Mouse (Mus musculus): ENCODE measurements at regions not wholly inside any gene's neighbourhood (a gene's known extent, or its start where the extent isn't known, plus 50 kb on each side); places are given as distances from the start of the nearest gene placed in this dataset.
A peak's percentile ranks its signal among the peaks of the same experiment; 100 is the strongest.

DNA sequence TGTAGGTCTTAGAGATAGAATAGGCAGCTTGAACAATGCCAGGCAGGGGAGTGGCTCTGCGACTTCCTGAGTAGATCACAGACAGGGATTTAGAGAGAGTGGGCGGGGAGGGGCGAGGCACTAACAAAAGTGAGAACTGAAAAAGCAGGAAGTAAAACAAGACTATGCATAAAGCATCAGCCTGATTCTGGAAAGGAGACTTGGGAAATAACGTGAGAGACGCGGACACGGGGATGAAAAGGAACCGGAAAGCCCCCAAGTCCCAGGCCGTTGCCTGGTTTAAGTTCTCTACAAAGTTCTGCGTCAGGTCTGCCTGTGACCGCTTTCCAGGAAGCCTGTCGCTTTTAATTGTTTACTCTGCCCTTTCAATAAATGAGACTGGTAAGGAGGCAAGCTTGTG is 86.3 kb downstream of the D16Ertd472e start:
- DNase-seq (ENCODE audit: low spot score) (peak; percentile 17), ATAC-seq (ENCODE audit: insufficient read depth, low FRiP score, low TSS enrichment) (no peak)
- H3K27ac ChIP-seq (ENCODE audit: low read depth, low read length), result no peak overlapping the region
- H3K27me3 ChIP-seq (ENCODE audit: control insufficient read depth, insufficient read depth, low read length), result no peaks in the 10 kb centered on the region
- no peaks in the 10 kb centered on the region for H3K9me3 ChIP-seq (ENCODE audit: control insufficient read depth, low read length)
- no peak overlapping the region for H3K4me2 ChIP-seq (ENCODE audit: low read depth)
- no peak overlapping the region for H3K9ac ChIP-seq (ENCODE audit: low read length)
- no peaks in the 10 kb centered on the region for H3K36me3 ChIP-seq (ENCODE audit: control insufficient read depth, insufficient read depth, low read length)
- WGBS, result 26% methylated on average over 12 of the region's 12 CpGs
- no peaks in the 10 kb centered on the region for H3K4me1 ChIP-seq (ENCODE audit: control insufficient read depth, insufficient read depth, low read length)
- no peak overlapping the region for H3K4me3 ChIP-seq (ENCODE audit: low read depth, low read length)

DNA sequence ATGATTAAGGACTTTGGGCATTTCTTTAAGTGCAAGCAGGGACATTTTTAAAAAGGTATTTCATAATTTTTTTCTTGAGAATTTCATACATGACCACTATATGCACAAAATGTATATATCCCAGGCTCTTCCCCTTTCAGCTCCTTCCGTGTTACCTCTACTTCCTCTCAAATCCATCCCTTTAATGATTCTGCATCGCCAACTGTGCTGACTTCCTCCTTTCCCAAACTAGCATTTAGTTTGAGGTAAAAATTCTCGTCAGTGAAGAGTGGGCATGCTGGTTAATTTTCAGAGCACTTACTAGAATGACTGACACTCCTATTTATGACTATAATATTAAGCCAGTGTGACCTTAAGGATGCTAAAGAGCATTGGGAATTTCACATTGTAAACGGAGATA is 86.9 kb downstream of the D16Ertd472e start:
- no peaks in the 10 kb centered on the region for H3K9me3 ChIP-seq (ENCODE audit: control insufficient read depth, low read length)
- H3K27me3 ChIP-seq (ENCODE audit: control insufficient read depth, insufficient read depth, low read length), result no peaks in the 10 kb centered on the region
- DNase-seq (ENCODE audit: low spot score) (no peak), ATAC-seq (ENCODE audit: insufficient read depth, low FRiP score, low TSS enrichment) (no peak)
- H3K36me3 ChIP-seq (ENCODE audit: control insufficient read depth, insufficient read depth, low read length), result no peaks in the 10 kb centered on the region
- no peak overlapping the region for H3K4me2 ChIP-seq (ENCODE audit: low read depth)
- WGBS, result 61% methylated on average over 4 of the region's 4 CpGs
- no peak overlapping the region for H3K4me3 ChIP-seq (ENCODE audit: low read depth, low read length)
- H3K4me1 ChIP-seq (ENCODE audit: control insufficient read depth, insufficient read depth, low read length), result no peaks in the 10 kb centered on the region
- H3K9ac ChIP-seq (ENCODE audit: low read length), result no peak overlapping the region
- H3K27ac ChIP-seq (ENCODE audit: low read depth, low read length), result no peak overlapping the region

DNA sequence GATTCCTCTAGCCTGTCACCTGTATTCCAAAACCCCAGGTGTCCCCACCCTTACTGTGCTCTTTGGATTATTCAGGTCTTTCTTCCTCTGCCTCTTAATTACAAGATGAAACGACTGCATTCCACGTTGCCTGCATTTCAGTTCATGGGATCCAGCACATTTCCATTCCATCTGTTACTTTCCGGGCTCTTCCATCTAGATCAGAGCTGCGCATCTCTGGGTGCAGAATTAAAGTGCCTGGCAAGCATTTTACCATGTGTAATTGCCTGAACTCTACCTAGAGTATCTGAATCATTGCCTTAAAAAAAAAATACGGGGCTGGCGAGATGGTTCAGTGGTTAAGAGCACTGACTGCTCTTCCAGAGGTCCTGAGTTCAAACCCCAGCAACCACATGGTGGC is 90.0 kb downstream of the D16Ertd472e start:
- Histone ChIP-seq H3K4me3 (ENCODE audit: low read depth, low read length) (no peak overlapping the region), H3K4me2 (ENCODE audit: low read depth) (no peak overlapping the region), H3K9ac (ENCODE audit: low read length) (no peak overlapping the region), H3K9me3 (ENCODE audit: control insufficient read depth, low read length) (no peaks in the 10 kb centered on the region), H3K27ac (ENCODE audit: low read depth, low read length) (no peak overlapping the region), H3K27me3 (ENCODE audit: control insufficient read depth, insufficient read depth, low read length) (no peaks in the 10 kb centered on the region), H3K4me1 (ENCODE audit: control insufficient read depth, insufficient read depth, low read length) (no peaks in the 10 kb centered on the region), H3K36me3 (ENCODE audit: control insufficient read depth, insufficient read depth, low read length) (no peaks in the 10 kb centered on the region)
- DNase-seq (ENCODE audit: low spot score) (no peak), ATAC-seq (ENCODE audit: insufficient read depth, low FRiP score, low TSS enrichment) (no peak)
- 84% methylated on average over 6 of the region's 6 CpGs for WGBS

DNA sequence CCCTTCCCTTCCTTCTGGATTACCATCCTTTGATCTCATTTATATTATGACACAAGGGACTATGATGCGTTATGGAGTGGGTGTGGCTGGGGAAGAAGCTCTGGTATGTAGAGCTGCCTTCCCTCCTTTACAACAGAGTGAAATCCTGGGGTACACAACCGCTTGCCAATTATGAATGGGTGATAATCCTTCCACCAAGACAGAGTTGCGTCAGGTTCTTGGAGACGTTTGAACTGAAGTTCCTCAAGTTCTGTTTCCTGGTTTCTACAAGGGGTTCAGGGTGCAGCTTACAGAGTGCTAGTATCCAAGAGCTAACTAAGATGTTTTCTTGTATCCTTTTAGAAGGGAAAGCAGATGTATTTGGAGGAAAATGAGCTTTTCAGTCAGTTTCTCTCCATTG is 92.2 kb downstream of the D16Ertd472e start:
- Histone ChIP-seq H3K27me3 (ENCODE audit: control insufficient read depth, insufficient read depth, low read length) (no peaks in the 10 kb centered on the region), H3K4me2 (ENCODE audit: low read depth) (no peak overlapping the region), H3K4me1 (ENCODE audit: control insufficient read depth, insufficient read depth, low read length) (no peaks in the 10 kb centered on the region), H3K9ac (ENCODE audit: low read length) (no peak overlapping the region), H3K9me3 (ENCODE audit: control insufficient read depth, low read length) (no peaks in the 10 kb centered on the region), H3K4me3 (ENCODE audit: low read depth, low read length) (no peak overlapping the region), H3K36me3 (ENCODE audit: control insufficient read depth, insufficient read depth, low read length) (no peaks in the 10 kb centered on the region), H3K27ac (ENCODE audit: low read depth, low read length) (no peak overlapping the region)
- ATAC-seq (ENCODE audit: insufficient read depth, low FRiP score, low TSS enrichment) (no peak), DNase-seq (ENCODE audit: low spot score) (no peak)
- WGBS, result 88% methylated on average over 4 of the region's 4 CpGs

DNA sequence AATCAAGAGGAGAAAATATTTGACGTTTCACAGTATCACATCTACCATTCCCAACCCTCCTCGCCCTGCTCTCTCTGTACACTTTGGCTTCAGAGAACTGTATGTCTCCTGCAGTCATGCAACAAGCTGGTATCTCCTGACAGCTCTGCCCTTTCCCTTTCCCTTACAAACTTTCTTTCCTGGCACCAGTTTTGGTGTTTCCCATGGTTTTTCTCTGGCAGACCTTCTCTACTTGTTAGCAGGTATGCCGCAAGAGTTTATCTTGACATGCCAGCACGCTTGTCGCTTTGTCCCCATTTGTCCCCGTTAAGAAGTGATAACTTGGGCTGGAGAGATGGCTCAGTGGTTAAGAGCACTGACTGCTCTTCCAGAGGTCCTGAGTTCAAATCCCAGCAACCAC is 94.9 kb downstream of the D16Ertd472e start:
- no peak overlapping the region for H3K9ac ChIP-seq (ENCODE audit: low read length)
- WGBS, result 95% methylated on average over 6 of the region's 6 CpGs
- H3K36me3 ChIP-seq (ENCODE audit: control insufficient read depth, insufficient read depth, low read length), result no peaks in the 10 kb centered on the region
- no peak overlapping the region for H3K27ac ChIP-seq (ENCODE audit: low read depth, low read length)
- ATAC-seq (ENCODE audit: insufficient read depth, low FRiP score, low TSS enrichment) (no peak), DNase-seq (ENCODE audit: low spot score) (no peak)
- no peaks in the 10 kb centered on the region for H3K9me3 ChIP-seq (ENCODE audit: control insufficient read depth, low read length)
- H3K27me3 ChIP-seq (ENCODE audit: control insufficient read depth, insufficient read depth, low read length), result no peaks in the 10 kb centered on the region
- H3K4me1 ChIP-seq (ENCODE audit: control insufficient read depth, insufficient read depth, low read length), result no peaks in the 10 kb centered on the region
- H3K4me3 ChIP-seq (ENCODE audit: low read depth, low read length), result no peak overlapping the region
- H3K4me2 ChIP-seq (ENCODE audit: low read depth), result no peak overlapping the region

DNA sequence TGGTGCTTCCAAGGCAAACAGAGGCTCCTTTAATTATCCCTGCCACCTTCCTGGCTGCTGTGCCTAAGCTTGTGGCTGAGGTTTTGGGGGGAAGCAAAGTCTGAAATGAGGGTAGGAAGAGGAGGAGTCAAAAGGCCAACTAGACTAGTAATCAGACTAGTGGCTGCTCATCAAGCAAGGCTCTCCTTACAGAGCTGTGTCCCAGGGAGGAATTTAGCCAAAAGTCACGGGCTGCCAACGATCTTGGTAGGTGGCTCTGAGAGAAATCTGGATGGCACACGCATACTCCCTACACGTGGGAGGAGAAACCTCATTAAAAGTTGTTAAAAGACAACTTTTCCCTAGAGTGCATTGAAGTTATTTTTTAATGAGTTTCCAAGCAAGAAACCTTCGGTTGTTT is 95.4 kb downstream of the D16Ertd472e start:
- H3K4me1 ChIP-seq (ENCODE audit: control insufficient read depth, insufficient read depth, low read length), result no peaks in the 10 kb centered on the region
- H3K4me2 ChIP-seq (ENCODE audit: low read depth), result no peak overlapping the region
- H3K4me3 ChIP-seq (ENCODE audit: low read depth, low read length), result no peak overlapping the region
- ATAC-seq (ENCODE audit: insufficient read depth, low FRiP score, low TSS enrichment), result no peak
- no peaks in the 10 kb centered on the region for H3K27me3 ChIP-seq (ENCODE audit: control insufficient read depth, insufficient read depth, low read length)
- no peaks in the 10 kb centered on the region for H3K9me3 ChIP-seq (ENCODE audit: control insufficient read depth, low read length)
- no peak overlapping the region for H3K9ac ChIP-seq (ENCODE audit: low read length)
- no peak overlapping the region for H3K27ac ChIP-seq (ENCODE audit: low read depth, low read length)
- DNase-seq (ENCODE audit: low spot score), result no peak
- no peaks in the 10 kb centered on the region for H3K36me3 ChIP-seq (ENCODE audit: control insufficient read depth, insufficient read depth, low read length)
- 70% methylated on average over 5 of the region's 5 CpGs for WGBS

DNA sequence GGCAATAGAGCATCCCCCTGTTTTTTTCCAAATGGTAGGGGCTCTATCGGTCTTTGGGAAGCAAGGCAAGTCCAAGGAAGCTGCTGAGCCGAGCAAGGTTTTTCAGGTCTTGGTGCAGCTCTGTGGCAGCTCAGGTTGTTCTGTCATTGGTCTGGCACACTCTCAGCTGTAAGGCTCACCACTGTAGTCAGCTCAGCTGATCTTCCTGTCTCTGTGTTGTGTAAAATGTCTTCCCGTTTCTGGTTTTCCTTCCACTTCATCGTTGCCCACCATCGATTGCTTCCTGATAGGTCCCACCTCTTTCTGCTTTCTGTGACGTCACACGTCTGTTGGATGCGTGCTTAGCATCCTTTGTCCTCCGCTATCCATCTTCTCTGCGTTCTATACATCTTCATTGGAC is 96.2 kb downstream of the D16Ertd472e start:
- H3K9ac ChIP-seq (ENCODE audit: low read length), result no peak overlapping the region
- H3K36me3 ChIP-seq (ENCODE audit: control insufficient read depth, insufficient read depth, low read length), result no peaks in the 10 kb centered on the region
- WGBS, result 95% methylated on average over 10 of the region's 10 CpGs
- no peaks in the 10 kb centered on the region for H3K27me3 ChIP-seq (ENCODE audit: control insufficient read depth, insufficient read depth, low read length)
- no peak overlapping the region for H3K27ac ChIP-seq (ENCODE audit: low read depth, low read length)
- no peaks in the 10 kb centered on the region for H3K4me1 ChIP-seq (ENCODE audit: control insufficient read depth, insufficient read depth, low read length)
- H3K4me3 ChIP-seq (ENCODE audit: low read depth, low read length), result no peak overlapping the region
- no peak overlapping the region for H3K4me2 ChIP-seq (ENCODE audit: low read depth)
- no peak for DNase-seq (ENCODE audit: low spot score)
- no peak for ATAC-seq (ENCODE audit: insufficient read depth, low FRiP score, low TSS enrichment)
- H3K9me3 ChIP-seq (ENCODE audit: control insufficient read depth, low read length), result no peaks in the 10 kb centered on the region

DNA sequence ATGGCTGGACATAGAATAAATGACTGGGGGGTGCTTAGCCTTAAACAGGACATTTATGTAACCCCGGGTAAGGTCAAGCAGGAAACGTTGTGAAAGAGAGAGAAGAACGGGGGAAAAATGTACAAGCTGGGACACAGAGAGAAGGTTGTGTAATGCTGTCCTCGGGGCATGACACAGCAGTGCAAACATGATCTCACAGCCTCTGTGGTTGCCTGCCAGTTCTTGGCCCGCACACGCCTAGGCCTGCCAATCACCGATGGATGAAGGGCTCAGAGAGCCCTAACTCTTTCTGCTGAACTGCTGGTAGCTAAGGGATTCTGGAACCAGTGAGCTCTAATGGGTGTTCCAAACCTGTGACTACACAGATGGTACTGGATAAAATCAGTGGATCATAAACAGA is 96.5 kb upstream of the Btg3 start:
- Histone ChIP-seq H3K4me1 (ENCODE audit: control insufficient read depth, insufficient read depth, low read length) (no peaks in the 10 kb centered on the region), H3K4me2 (ENCODE audit: low read depth) (no peak overlapping the region), H3K27ac (ENCODE audit: low read depth, low read length) (no peak overlapping the region), H3K9me3 (ENCODE audit: control insufficient read depth, low read length) (no peaks in the 10 kb centered on the region), H3K4me3 (ENCODE audit: low read depth, low read length) (no peak overlapping the region), H3K36me3 (ENCODE audit: control insufficient read depth, insufficient read depth, low read length) (no peaks in the 10 kb centered on the region), H3K27me3 (ENCODE audit: control insufficient read depth, insufficient read depth, low read length) (no peaks in the 10 kb centered on the region), H3K9ac (ENCODE audit: low read length) (no peak overlapping the region)
- no peak for ATAC-seq (ENCODE audit: insufficient read depth, low FRiP score, low TSS enrichment)
- no peak for DNase-seq (ENCODE audit: low spot score)
- WGBS, result 84% methylated on average over 7 of the region's 7 CpGs

DNA sequence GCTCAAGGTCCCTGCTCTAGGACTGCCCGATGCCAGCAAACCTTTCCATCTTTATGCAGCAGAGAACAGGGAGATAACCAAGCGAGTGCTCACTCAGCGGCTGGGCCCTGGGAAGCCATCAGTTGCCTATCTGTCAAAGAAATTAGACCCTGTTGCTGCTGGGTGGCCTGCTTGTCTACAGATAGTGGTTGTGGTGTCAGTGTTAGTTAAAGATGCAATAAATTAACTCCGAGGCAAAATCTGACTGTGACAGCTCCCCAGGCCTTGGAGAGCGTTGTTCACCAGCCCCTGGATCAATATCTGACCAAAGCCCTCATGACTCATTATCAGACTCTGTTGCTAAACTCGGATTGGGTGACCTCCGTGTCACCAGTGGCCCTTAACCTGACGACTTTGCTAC is 83.0 kb upstream of the Btg3 start:
- ATAC-seq (ENCODE audit: insufficient read depth, low FRiP score, low TSS enrichment) (no peak), DNase-seq (ENCODE audit: low spot score) (no peak)
- Histone ChIP-seq H3K4me1 (ENCODE audit: control insufficient read depth, insufficient read depth, low read length) (no peaks in the 10 kb centered on the region), H3K9me3 (ENCODE audit: control insufficient read depth, low read length) (no peaks in the 10 kb centered on the region), H3K4me2 (ENCODE audit: low read depth) (no peak overlapping the region), H3K9ac (ENCODE audit: low read length) (no peak overlapping the region), H3K4me3 (ENCODE audit: low read depth, low read length) (no peak overlapping the region), H3K36me3 (ENCODE audit: control insufficient read depth, insufficient read depth, low read length) (no peaks in the 10 kb centered on the region), H3K27me3 (ENCODE audit: control insufficient read depth, insufficient read depth, low read length) (no peaks in the 10 kb centered on the region), H3K27ac (ENCODE audit: low read depth, low read length) (no peak overlapping the region)
- 79% methylated on average over 8 of the region's 8 CpGs for WGBS
